Mouse (Mus musculus): ENCODE measurements around the gene Abo. TPM values are rescaled to one million over a fixed set of nuclear protein-coding genes. Genes with fewer than 3 reads are reported as not detected.

Gene Abo
- total RNA-seq, 2 experiments from 2014 or later = not detected

DNA sequence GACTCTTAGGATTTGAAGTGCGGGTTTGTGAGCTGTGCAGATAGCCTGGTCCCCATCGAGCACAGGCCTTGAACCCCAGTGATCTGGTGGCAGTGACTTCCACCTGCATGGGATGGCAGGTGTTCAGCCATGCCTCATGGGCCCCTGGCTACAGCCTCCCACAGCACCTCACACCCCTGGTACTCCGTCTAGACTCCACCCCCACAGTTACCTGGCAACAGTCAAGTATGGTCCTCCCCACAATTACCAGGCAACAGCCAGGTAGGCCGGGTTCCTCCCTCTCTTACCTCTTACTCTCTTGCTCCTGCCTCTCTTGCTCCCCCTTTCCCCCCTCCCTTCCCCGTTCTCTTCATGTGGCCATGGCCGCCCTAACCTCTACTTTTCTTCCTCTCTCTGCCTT, 5.9 kb upstream of the Abo start:
- DNase-seq (ENCODE audit: low spot score in 2 of 2) = no peak

DNA sequence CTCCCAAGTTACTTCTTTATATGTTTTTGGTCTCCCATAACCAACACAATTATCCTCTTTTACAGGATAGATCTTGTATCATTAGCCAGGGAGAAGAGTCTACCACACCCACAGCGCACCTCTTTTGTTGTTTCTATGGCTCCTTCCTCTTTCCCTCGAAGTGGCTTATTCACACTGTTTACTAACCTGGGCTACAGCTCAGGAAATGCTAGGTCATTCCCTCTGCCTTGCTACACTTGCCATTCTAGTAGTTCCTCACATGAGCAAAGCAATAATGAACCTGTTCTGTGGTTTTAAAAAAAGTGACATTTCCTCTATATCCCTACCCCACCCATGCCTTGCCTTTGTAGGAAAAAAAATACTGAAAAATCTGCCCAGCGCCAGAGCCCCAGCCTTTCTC, 1.9 kb downstream of the Abo start:
- no peak for DNase-seq (ENCODE audit: low spot score in 2 of 2)

DNA sequence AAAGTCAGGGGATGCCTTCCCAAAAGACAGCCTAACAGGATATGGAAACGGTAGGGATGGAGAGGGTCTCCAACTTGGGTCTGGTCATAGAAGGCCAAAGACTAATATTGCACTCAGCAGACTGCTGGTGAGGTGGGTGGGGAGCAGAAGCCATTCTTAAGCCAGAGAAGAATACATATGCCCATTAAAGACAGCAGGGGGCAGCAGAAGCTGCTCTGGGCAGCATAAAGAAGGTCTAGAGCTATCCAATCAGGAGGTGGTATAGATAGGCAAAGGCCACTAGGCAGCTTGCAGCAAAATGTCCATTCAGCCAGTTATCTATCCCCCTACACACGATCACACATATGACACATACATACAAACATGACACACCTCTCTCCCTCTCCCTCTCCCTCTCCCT, 17.1 kb downstream of the Abo start:
- DNase-seq (ENCODE audit: low spot score in 2 of 2) = peak; percentile 2 to 39

DNA sequence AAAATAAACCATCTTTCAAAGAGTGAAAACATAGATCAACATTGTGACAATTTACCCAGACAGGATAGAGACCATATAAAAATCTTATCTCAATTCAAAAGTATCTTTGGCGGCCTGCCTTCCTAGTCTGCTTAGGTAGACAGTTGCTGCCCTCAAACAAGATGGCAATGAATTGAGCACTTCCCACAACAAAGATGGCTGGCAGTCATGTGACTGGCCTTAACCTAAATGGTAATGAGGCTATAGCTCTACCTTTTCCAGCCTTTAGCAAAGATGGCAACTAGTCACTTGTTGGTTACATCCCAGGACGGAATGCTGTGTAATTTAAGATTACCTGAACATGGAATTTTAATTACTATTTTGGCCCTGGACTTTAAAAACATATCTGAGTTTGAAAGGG, 32.3 kb downstream of the Abo start:
- no peak for DNase-seq (ENCODE audit: low spot score in 2 of 2)

DNA sequence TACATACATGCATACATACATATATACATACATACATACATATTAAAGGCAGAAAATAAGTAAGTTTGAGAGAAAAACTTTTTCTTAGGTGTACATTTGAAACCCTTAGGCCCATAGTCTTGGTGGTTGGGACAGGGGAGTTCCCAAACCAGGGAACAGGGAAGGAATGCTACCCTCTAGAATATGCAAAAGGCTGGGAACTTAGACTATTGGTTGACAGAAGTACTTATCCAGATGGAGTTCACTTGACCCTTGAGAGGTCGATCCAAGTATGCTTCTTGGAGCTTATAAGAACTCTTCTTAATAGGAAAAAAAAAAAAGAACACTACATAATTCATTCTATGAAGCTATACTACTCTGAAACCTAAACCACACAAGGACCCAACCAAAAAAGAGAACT, 36.7 kb downstream of the Abo start:
- no peak for DNase-seq (ENCODE audit: low spot score in 2 of 2)

DNA sequence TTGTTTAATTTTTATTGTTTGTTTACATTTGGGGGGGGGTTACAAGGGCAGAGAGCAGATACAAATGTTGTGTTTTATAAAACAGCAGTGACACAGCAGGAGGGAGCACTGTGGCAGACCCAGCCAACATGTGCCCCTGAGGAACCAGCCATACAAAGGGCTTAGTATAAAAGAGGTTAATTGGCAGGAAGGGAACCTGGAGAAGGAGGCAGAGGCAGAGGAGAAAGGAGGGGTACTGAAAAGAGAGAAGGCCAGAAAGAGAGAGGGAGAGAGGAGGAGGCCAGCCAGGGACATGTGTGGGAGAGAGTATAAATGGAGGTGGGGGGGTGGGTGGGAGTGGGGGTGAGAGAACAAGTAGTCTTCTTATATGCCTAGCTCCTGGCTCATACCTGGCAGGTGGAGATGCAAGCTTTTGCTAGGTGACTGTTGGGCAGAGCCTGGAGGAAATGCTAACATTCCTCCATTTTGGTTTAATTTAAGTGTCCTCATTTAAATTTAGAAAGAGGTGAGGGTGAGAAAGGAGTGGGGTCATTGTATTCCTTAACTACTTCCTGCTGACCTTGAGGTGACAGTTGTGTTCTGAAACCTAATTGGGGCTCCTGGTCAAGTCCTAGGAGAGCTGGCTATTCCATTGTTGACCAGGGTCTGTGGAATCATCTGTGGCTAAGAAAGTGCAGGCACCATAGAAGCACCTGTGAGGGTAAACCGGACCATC, 37.4 kb downstream of the Abo start:
- DNase-seq (ENCODE audit: low spot score in 2 of 2) = no peak

Other genes starting within 250 kb of the Abo start
- 10 to 100 TPM; 67.9 to 72.8 TPM for gene Fam69b, start 236.5 kb downstream of the Abo start, total RNA-seq (2021)
- not detected for gene Lcn4, start 193.7 kb downstream of the Abo start, total RNA-seq (2021)
- 10 to 100 TPM; 26.4 to 29.0 TPM for gene Surf6, start 37.9 kb upstream of the Abo start, total RNA-seq (2021)
- 10 to 100 TPM; 47.5 to 50.1 TPM for gene Med22, start 45.7 kb upstream of the Abo start, total RNA-seq (2021)
- gene Rpl7a, start 45.8 kb upstream of the Abo start, total RNA-seq (2021) = 100 to 1,000 TPM; 253 to 258 TPM
- 10 to 100 TPM; 34.2 to 36.5 TPM for gene Surf2, start 51.4 kb upstream of the Abo start, total RNA-seq (2021)
- 100 to 1,000 TPM; 109 to 111 TPM for gene Surf1, start 51.6 kb upstream of the Abo start, total RNA-seq (2021)
- 10 to 100 TPM; 52.0 to 56.2 TPM for gene Surf4, start 68.9 kb upstream of the Abo start, total RNA-seq (2021)
- gene Stkld1, start 69.1 kb upstream of the Abo start, total RNA-seq (2021) = under 1 TPM; 0.15 to 0.30 TPM
- gene Rexo4, start 99.4 kb upstream of the Abo start, total RNA-seq (2021) = 10 to 100 TPM; 59.0 to 63.7 TPM
- 1 to 10 TPM; 1.0 to 1.4 TPM for gene Adamts13, start 108.4 kb upstream of the Abo start, total RNA-seq (2021)
- gene Cacfd1, start 144.9 kb upstream of the Abo start, total RNA-seq (2021) = 10 to 100 TPM; 39.3 to 43.6 TPM
- gene Slc2a6, start 163.0 kb upstream of the Abo start, total RNA-seq (2021) = 10 to 100 TPM; 31.7 to 34.6 TPM
- under 1 TPM; 0.69 to 0.91 TPM for gene Mymk, start 207.2 kb upstream of the Abo start, total RNA-seq (2021)
- gene Adamtsl2, start 214.4 kb upstream of the Abo start, total RNA-seq (2021) = 10 to 100 TPM; 13.2 to 13.7 TPM